9 mouse cellular contexts compared by ENCODE assay signal in the genomic region with DNA sequence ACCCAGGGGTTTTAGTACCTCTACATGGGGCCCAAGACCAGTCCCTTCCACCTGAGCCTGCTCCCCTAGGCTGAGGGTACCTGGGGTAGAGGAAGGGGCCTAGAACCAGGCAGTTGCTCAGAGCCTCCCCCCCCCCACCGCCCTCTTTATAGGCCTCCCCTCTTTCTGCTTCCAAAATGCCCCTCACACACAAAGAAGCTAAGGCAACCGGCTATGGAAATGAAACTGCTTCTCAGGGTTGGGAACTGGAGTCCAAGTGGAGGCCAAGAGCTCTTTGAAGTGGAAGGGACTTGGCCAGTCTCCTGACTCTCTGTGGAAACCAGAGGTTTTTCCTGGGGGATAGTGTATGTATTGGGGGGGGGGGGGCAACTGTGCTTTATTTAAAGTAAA. TPM values are rescaled to one million over a fixed set of nuclear protein-coding genes. Genes with fewer than 3 reads are reported as not detected.
DNase-seq lines count a peak whose midpoint lies in the region; ATAC-seq and TF ChIP-seq lines count a peak whose summit lies in the region.
"Had no signal": no experiment of that assay in that cellular context is flagged by ENCODE, and none has a peak within 500 bp of the region (broad histone marks: within the 10 kb centered on the region; RNA-seq: fewer than 3 reads in every experiment).

No protein-coding gene starts in this region.

- no peaks in the 10 kb centered on the region for H3K9me3 ChIP-seq in lung, postnatal 0 days (ENCODE audit: low read length)
- no peaks in the 10 kb centered on the region for H3K9me3 ChIP-seq in forebrain, embryonic 15.5 days
- H3K9me3 ChIP-seq in limb, embryonic 14.5 days (ENCODE audit: control insufficient read depth, low read length) = no peaks in the 10 kb centered on the region
- H3K9me3 ChIP-seq: liver, embryonic 13.5 days had no signal

- peak overlapping the region; percentile 66 for H3K27ac ChIP-seq in lung, postnatal 0 days (ENCODE audit: low read length)
- H3K27ac ChIP-seq in forebrain, embryonic 15.5 days (replicated peaks) = peak overlapping the region; percentile 73
- H3K27ac ChIP-seq in limb, embryonic 14.5 days (replicated peaks; ENCODE audit: low read depth, low read length) = peak overlapping the region; percentile 71
- H3K27ac ChIP-seq: liver, embryonic 13.5 days had no signal

- H3K4me1 ChIP-seq in lung, postnatal 0 days (ENCODE audit: insufficient read depth, low read depth, low read length) = peaks cover 11% of the 10 kb centered on the region; the same call in 1 of the 2 replicates
- H3K4me1 ChIP-seq in forebrain, embryonic 15.5 days = peaks cover 25% of the 10 kb centered on the region
- peaks cover 28% of the 10 kb centered on the region for H3K4me1 ChIP-seq in limb, embryonic 14.5 days (ENCODE audit: control insufficient read depth, insufficient read depth, low read length)
- H3K4me1 ChIP-seq: liver, embryonic 13.5 days had no signal

- WGBS in lung, postnatal 0 days = 14% methylated on average over 1 of the region's 2 CpGs
- 27% methylated on average over 2 of the region's 2 CpGs for WGBS in forebrain, embryonic 15.5 days
- 31% methylated on average over 2 of the region's 2 CpGs for WGBS in limb, embryonic 14.5 days

- H3K4me3 ChIP-seq in lung, postnatal 0 days (ENCODE audit: low read depth, low read length) = no peak overlapping the region
- H3K4me3 ChIP-seq in forebrain, embryonic 15.5 days = no peak overlapping the region
- no peak overlapping the region for H3K4me3 ChIP-seq in limb, embryonic 14.5 days (replicated peaks; ENCODE audit: low read length)
- H3K4me3 ChIP-seq: liver, embryonic 13.5 days had no signal

- H3K4me2 ChIP-seq in lung, postnatal 0 days (replicated peaks; ENCODE audit: low read depth, low read length) = no peak overlapping the region
- no peak overlapping the region for H3K4me2 ChIP-seq in forebrain, embryonic 15.5 days (replicated peaks)
- no peak overlapping the region for H3K4me2 ChIP-seq in limb, embryonic 14.5 days (replicated peaks; ENCODE audit: low read depth, low read length, severe bottlenecking)
- H3K4me2 ChIP-seq: liver, embryonic 13.5 days had no signal

- peak; percentile 56 for ATAC-seq in lung, postnatal 0 days
- ATAC-seq in forebrain, embryonic 15.5 days (replicated peaks) = peak; percentile 35; the same call in 1 of the 2 replicates
- peak; percentile 31; the same call in 1 of the 2 replicates for ATAC-seq in limb, embryonic 14.5 days (ENCODE audit: low FRiP score, low read depth)

- no peaks in the 10 kb centered on the region for H3K27me3 ChIP-seq in lung, postnatal 0 days (replicated peaks; ENCODE audit: insufficient read depth, low read length)
- no peaks in the 10 kb centered on the region for H3K27me3 ChIP-seq in forebrain, embryonic 15.5 days
- H3K27me3 ChIP-seq in limb, embryonic 14.5 days (ENCODE audit: control insufficient read depth, insufficient read depth, low read length) = no peaks in the 10 kb centered on the region
- H3K27me3 ChIP-seq: liver, embryonic 13.5 days had no signal

- H3K36me3 ChIP-seq in lung, postnatal 0 days (ENCODE audit: insufficient read depth, low read length) = 0 out of 2 replicates have a peak, but pooled peaks cover 3% of the 10 kb centered on the region
- H3K36me3 ChIP-seq in forebrain, embryonic 15.5 days = peaks cover 8% of the 10 kb centered on the region
- H3K36me3 ChIP-seq in limb, embryonic 14.5 days (ENCODE audit: control insufficient read depth, insufficient read depth, low read length) = peaks cover 27% of the 10 kb centered on the region

- no peak for TF ChIP-seq EP300 in lung, postnatal 0 days (IDR thresholded peaks at IDR 0.05)

- DNase-seq in lung, postnatal 0 days (ENCODE audit: low spot score) = peak; percentile 63
- no peak for DNase-seq in lung, postnatal 10 days
- DNase-seq in limb, embryonic 14.5 days (ENCODE audit: low spot score) = peak; percentile 63
- DNase-seq in thymus, adult 18-20 months = no peak
- DNase-seq in layer of hippocampus, adult 11-12 months (ENCODE audit: low spot score) = no peak
- DNase-seq in left cerebral cortex, adult 11 months (ENCODE audit: low spot score) = no peak
- DNase-seq: liver, embryonic 13.5 days had no signal

- TF ChIP-seq CTCF in lung, postnatal 0 days (IDR thresholded peaks at IDR 0.05) = no peak

- H3K9ac ChIP-seq in lung, postnatal 0 days (replicated peaks; ENCODE audit: low read depth) = no peak overlapping the region
- H3K9ac ChIP-seq in forebrain, embryonic 15.5 days (replicated peaks) = no peak overlapping the region
- H3K9ac ChIP-seq in limb, embryonic 14.5 days (ENCODE audit: low read depth, low read length, severe bottlenecking) = peak overlapping the region; percentile 28; the same call in 1 of the 2 replicates
- H3K9ac ChIP-seq: liver, embryonic 13.5 days had no signal

- no peak for TF ChIP-seq POLR2A in limb, embryonic 14.5 days (IDR thresholded peaks at IDR 0.05; ENCODE audit: borderline replicate concordance, extremely low read depth, insufficient read depth, insufficient read length)

RNA-seq across cellular contexts. Expression of a gene that starts 23.7 kb away (rescaled TPM):
- polyA plus RNA-seq in lung, postnatal 0 days (2015; fragmentation: Nextera tagmentation; extraction: Ambion mirVana) = 12.1 and 14.7 TPM in 2 replicates
- polyA plus RNA-seq in forebrain, embryonic 15.5 days (2015; fragmentation: Nextera tagmentation; extraction: Ambion mirVana) = 2.2 and 2.4 TPM in 2 replicates
- 13.2 and 15.4 TPM in 2 replicates for polyA plus RNA-seq in limb, embryonic 14.5 days (2012; rRNA removed)
- 3.7 and 5.6 TPM in 2 replicates for polyA plus RNA-seq in limb, embryonic 14.5 days (2014; fragmentation: Nextera tagmentation; extraction: Ambion mirVana)

RNA-seq across cellular contexts. Expression of a gene that starts 31.3 kb away (rescaled TPM):
- polyA plus RNA-seq in lung, postnatal 0 days (2015; fragmentation: Nextera tagmentation; extraction: Ambion mirVana) = 63.1 and 69.2 TPM in 2 replicates
- 24.0 and 25.6 TPM in 2 replicates for polyA plus RNA-seq in forebrain, embryonic 15.5 days (2015; fragmentation: Nextera tagmentation; extraction: Ambion mirVana)
- polyA plus RNA-seq in limb, embryonic 14.5 days (2012; rRNA removed) = 33.9 and 44.6 TPM in 2 replicates
- 51.6 and 54.0 TPM in 2 replicates for polyA plus RNA-seq in limb, embryonic 14.5 days (2014; fragmentation: Nextera tagmentation; extraction: Ambion mirVana)

RNA-seq across cellular contexts. Expression of a gene that starts 53.8 kb away (rescaled TPM):
- polyA plus RNA-seq in lung, postnatal 0 days (2015; fragmentation: Nextera tagmentation; extraction: Ambion mirVana) = 17.5 and 19.7 TPM in 2 replicates
- polyA plus RNA-seq in forebrain, embryonic 15.5 days (2015; fragmentation: Nextera tagmentation; extraction: Ambion mirVana) = 17.4 and 19.9 TPM in 2 replicates
- polyA plus RNA-seq in limb, embryonic 14.5 days (2012; rRNA removed) = 47.1 and 64.9 TPM in 2 replicates
- polyA plus RNA-seq in limb, embryonic 14.5 days (2014; fragmentation: Nextera tagmentation; extraction: Ambion mirVana) = 24.3 and 25.2 TPM in 2 replicates

RNA-seq across cellular contexts. Expression of a gene that starts 54.1 kb away (rescaled TPM):
- polyA plus RNA-seq in lung, postnatal 0 days (2015; fragmentation: Nextera tagmentation; extraction: Ambion mirVana) = 1.7 and 2.0 TPM in 2 replicates
- polyA plus RNA-seq in forebrain, embryonic 15.5 days (2015; fragmentation: Nextera tagmentation; extraction: Ambion mirVana) = 1.5 and 2.1 TPM in 2 replicates
- polyA plus RNA-seq in limb, embryonic 14.5 days (2012; rRNA removed) = 0.90 and 1.4 TPM in 2 replicates
- polyA plus RNA-seq in limb, embryonic 14.5 days (2014; fragmentation: Nextera tagmentation; extraction: Ambion mirVana) = 0.12 and 0.43 TPM in 2 replicates

RNA-seq across cellular contexts. Expression of a gene that starts 58.4 kb away (rescaled TPM):
- polyA plus RNA-seq in lung, postnatal 0 days (2015; fragmentation: Nextera tagmentation; extraction: Ambion mirVana) = not detected in 2 replicates
- polyA plus RNA-seq in forebrain, embryonic 15.5 days (2015; fragmentation: Nextera tagmentation; extraction: Ambion mirVana) = not detected in 2 replicates
- 0.10 and 0.36 TPM in 2 replicates for polyA plus RNA-seq in limb, embryonic 14.5 days (2012; rRNA removed)
- polyA plus RNA-seq in limb, embryonic 14.5 days (2014; fragmentation: Nextera tagmentation; extraction: Ambion mirVana) = not detected in 2 replicates
- polyA plus RNA-seq: gonadal fat pad, adult 2 months; liver, embryonic 13.5 days had no signal

Comparison
In these comparisons a context has a peak if more than half of its experiments do, and no peak if none do; other contexts are left out.
1. DNase-seq: peak in lung, postnatal 0 days (single experiment) and limb, embryonic 14.5 days (single experiment); none in lung, postnatal 10 days (single experiment), thymus, adult 18-20 months (0 of 2), layer of hippocampus, adult 11-12 months (single experiment) and left cerebral cortex, adult 11 months (single experiment).
2. Peak in every context shown above with its lines, with median percentiles within 50 percentile points of each other: ATAC-seq and H3K27ac ChIP-seq.